Mouse (Mus musculus): ENCODE measurements around the gene Lrch4.

GRCm38 (mm10) chr5:137613076-137613475 is 15.8 kb upstream of the Lrch4 start:
- TF ChIP-seq CTCF (IDR thresholded peaks at IDR 0.05; ENCODE audit: control insufficient read depth, insufficient read depth, insufficient replicate concordance, low read depth, low read length), result no peak
- no peak; the same call in 1 of the 2 replicates for TF ChIP-seq POLR2A (IDR thresholded peaks at IDR 0.05; ENCODE audit: control insufficient read depth, low read depth, low read length)

Measured in testis, adult 2 months (tissue).